Mouse (Mus musculus): ENCODE measurements at regions not wholly inside any gene's neighbourhood (a gene's known extent, or its start where the extent isn't known, plus 50 kb on each side); places are given as distances from the start of the nearest gene placed in this dataset.
"Not testable (repeated sequence)": the region's sequence is repeated elsewhere in the genome, so short reads cannot be mapped to it uniquely, and the experiment has no call there.

- H3K4me2 ChIP-seq: no peak overlapping the region
- no peaks in the 10 kb centered on the region for H3K9me3 ChIP-seq
- no peak overlapping the region for H3K27ac ChIP-seq
- no peaks in the 10 kb centered on the region for H3K36me3 ChIP-seq
- no peak overlapping the region for H3K9ac ChIP-seq
- H3K4me1 ChIP-seq: no peaks in the 10 kb centered on the region
- ATAC-seq (ENCODE audit: insufficient number of reproducible peaks, insufficient read depth, low FRiP score, low TSS enrichment, low read depth): no peak
- H3K4me3 ChIP-seq: no peak overlapping the region
- no peaks in the 10 kb centered on the region for H3K27me3 ChIP-seq
- 47% methylated on average over 3 of the region's 3 CpGs for WGBS
These were observed 1151.3 kb upstream of the Prmt6 start for GRCm38 (mm10) chr3:111402135-111402534.

GRCm38 (mm10) chr3:111393127-111393526 lies 1142.3 kb upstream of the Prmt6 start:
- no peaks in the 10 kb centered on the region for H3K4me1 ChIP-seq
- H3K4me2 ChIP-seq: no peak overlapping the region
- H3K36me3 ChIP-seq: no peaks in the 10 kb centered on the region
- no peak for ATAC-seq (ENCODE audit: insufficient number of reproducible peaks, insufficient read depth, low FRiP score, low TSS enrichment, low read depth)
- H3K9ac ChIP-seq: no peak overlapping the region
- H3K9me3 ChIP-seq: no peaks in the 10 kb centered on the region
- no peak overlapping the region for H3K27ac ChIP-seq
- H3K27me3 ChIP-seq: no peaks in the 10 kb centered on the region
- no peak overlapping the region for H3K4me3 ChIP-seq

GRCm38 (mm10) chr3:111392713-111393112 lies 1141.9 kb upstream of the Prmt6 start:
- H3K27me3 ChIP-seq; H3K4me3 ChIP-seq; ATAC-seq (ENCODE audit: insufficient number of reproducible peaks, insufficient read depth, low FRiP score, low TSS enrichment, low read depth); H3K4me1 ChIP-seq; H3K9me3 ChIP-seq; H3K27ac ChIP-seq; H3K4me2 ChIP-seq; H3K36me3 ChIP-seq; H3K9ac ChIP-seq: not testable (repeated sequence)
- WGBS: 44% methylated on average over 1 of the region's 1 CpGs

GRCm38 (mm10) chr3:111386745-111387144 lies 1135.9 kb upstream of the Prmt6 start:
- Histone ChIP-seq H3K27me3 (no peaks in the 10 kb centered on the region), H3K4me3 (no peak overlapping the region), H3K9me3 (no peaks in the 10 kb centered on the region), H3K9ac (no peak overlapping the region), H3K4me2 (no peak overlapping the region), H3K4me1 (no peaks in the 10 kb centered on the region), H3K27ac (no peak overlapping the region), H3K36me3 (no peaks in the 10 kb centered on the region)
- no peak for ATAC-seq (ENCODE audit: insufficient number of reproducible peaks, insufficient read depth, low FRiP score, low TSS enrichment, low read depth)
- 76% methylated on average over 1 of the region's 1 CpGs for WGBS

- Histone ChIP-seq H3K36me3 (no peaks in the 10 kb centered on the region), H3K9me3 (no peaks in the 10 kb centered on the region), H3K27ac (no peak overlapping the region), H3K9ac (no peak overlapping the region), H3K4me2 (no peak overlapping the region), H3K4me1 (no peaks in the 10 kb centered on the region), H3K4me3 (no peak overlapping the region), H3K27me3 (no peaks in the 10 kb centered on the region)
- ATAC-seq (ENCODE audit: insufficient number of reproducible peaks, insufficient read depth, low FRiP score, low TSS enrichment, low read depth): no peak
These were observed 1135.5 kb upstream of the Prmt6 start for GRCm38 (mm10) chr3:111386334-111386733.

- Histone ChIP-seq H3K9me3 (no peaks in the 10 kb centered on the region), H3K4me1 (no peaks in the 10 kb centered on the region), H3K36me3 (no peaks in the 10 kb centered on the region), H3K4me2 (no peak overlapping the region), H3K9ac (no peak overlapping the region), H3K27ac (no peak overlapping the region), H3K4me3 (no peak overlapping the region), H3K27me3 (no peaks in the 10 kb centered on the region)
- no peak for ATAC-seq (ENCODE audit: insufficient number of reproducible peaks, insufficient read depth, low FRiP score, low TSS enrichment, low read depth)
- 93% methylated on average over 7 of the region's 7 CpGs for WGBS
These were observed 1134.8 kb upstream of the Prmt6 start for GRCm38 (mm10) chr3:111385627-111386026.

- Histone ChIP-seq H3K4me2 (no peak overlapping the region), H3K4me1 (no peaks in the 10 kb centered on the region), H3K36me3 (no peaks in the 10 kb centered on the region), H3K9ac (no peak overlapping the region), H3K4me3 (no peak overlapping the region), H3K27me3 (no peaks in the 10 kb centered on the region), H3K9me3 (no peaks in the 10 kb centered on the region), H3K27ac (no peak overlapping the region)
- no peak for ATAC-seq (ENCODE audit: insufficient number of reproducible peaks, insufficient read depth, low FRiP score, low TSS enrichment, low read depth)
- 68% methylated on average over 1 of the region's 1 CpGs for WGBS
These were observed 1120.5 kb upstream of the Prmt6 start for GRCm38 (mm10) chr3:111371259-111371658.

GRCm38 (mm10) chr3:111338247-111338646 lies 1087.4 kb upstream of the Prmt6 start:
- H3K4me3 ChIP-seq: no peak overlapping the region
- no peaks in the 10 kb centered on the region for H3K27me3 ChIP-seq
- no peak overlapping the region for H3K9ac ChIP-seq
- H3K9me3 ChIP-seq: no peaks in the 10 kb centered on the region
- no peak for ATAC-seq (ENCODE audit: insufficient number of reproducible peaks, insufficient read depth, low FRiP score, low TSS enrichment, low read depth)
- WGBS: 40% methylated on average over 2 of the region's 2 CpGs
- H3K27ac ChIP-seq: no peak overlapping the region
- no peaks in the 10 kb centered on the region for H3K36me3 ChIP-seq
- H3K4me2 ChIP-seq: no peak overlapping the region
- H3K4me1 ChIP-seq: no peaks in the 10 kb centered on the region

- no peak for ATAC-seq (ENCODE audit: insufficient number of reproducible peaks, insufficient read depth, low FRiP score, low TSS enrichment, low read depth)
- Histone ChIP-seq H3K9ac (no peak overlapping the region), H3K9me3 (no peaks in the 10 kb centered on the region), H3K27ac (no peak overlapping the region), H3K4me1 (no peaks in the 10 kb centered on the region), H3K4me2 (no peak overlapping the region), H3K36me3 (no peaks in the 10 kb centered on the region), H3K27me3 (no peaks in the 10 kb centered on the region), H3K4me3 (no peak overlapping the region)
- WGBS: 83% methylated on average over 2 of the region's 2 CpGs
These were observed 1040.3 kb upstream of the Prmt6 start for GRCm38 (mm10) chr3:111291018-111291538.

- Histone ChIP-seq H3K4me2 (no peak overlapping the region), H3K9ac (no peak overlapping the region), H3K4me1 (no peaks in the 10 kb centered on the region), H3K4me3 (no peak overlapping the region), H3K27me3 (no peaks in the 10 kb centered on the region), H3K27ac (no peak overlapping the region), H3K36me3 (no peaks in the 10 kb centered on the region), H3K9me3 (no peaks in the 10 kb centered on the region)
- ATAC-seq (ENCODE audit: insufficient number of reproducible peaks, insufficient read depth, low FRiP score, low TSS enrichment, low read depth): 0 out of 2 replicates have a peak, but pooled peaks have one; percentile 52
These were observed 1030.8 kb upstream of the Prmt6 start for GRCm38 (mm10) chr3:111281584-111281983.

Measured in embryonic facial prominence, embryonic 13.5 days (tissue).